Mouse (Mus musculus) cerebellum, adult 2 months (tissue): ENCODE results near the gene Slc35b2.

ENCODE experiments used
- CTCF ChIP-seq: fragments of 200-500 bp; IDR thresholded peaks from 2 replicates; pipeline ENCODE4 v1.5.1; 2011; ENCODE audit warnings: low read depth, mild to moderate bottlenecking, control low read depth, low read length, moderate library complexity, borderline replicate concordance; ENCODE audit not compliant: insufficient read depth
- POLR2A ChIP-seq: fragments of 200-500 bp; IDR thresholded peaks from 2 replicates; pipeline ENCODE4 v1.6.1; 2011; ENCODE audit warnings: low read length, control low read depth, borderline replicate concordance; ENCODE audit not compliant: insufficient read depth

- TF ChIP-seq CTCF (no peak), POLR2A (no peak)
These were observed 26.2 kb downstream of the Slc35b2 start for GRCm38 (mm10) chr17:45589844-45590243.
